Mouse (Mus musculus) cerebellum, postnatal 36 days (tissue): Measurements from ENCODE around the gene Slc25a48.
A peak's percentile ranks its signal among the peaks of the same experiment; 100 is the strongest.

Experiments
- DNase-seq, 2 experiments: peaks; one replicate each; pipeline ENCODE4 v3.0.0; 2021 to 2022; ENCODE audit warnings: mixed read lengths in 2 of 2

Slc25a48 gene

GRCm38 (mm10) chr13:56449239-56450030 is 11.3 kb downstream of the Slc25a48 start:
- DNase-seq, result peak; percentile 59 to 62

DNA sequence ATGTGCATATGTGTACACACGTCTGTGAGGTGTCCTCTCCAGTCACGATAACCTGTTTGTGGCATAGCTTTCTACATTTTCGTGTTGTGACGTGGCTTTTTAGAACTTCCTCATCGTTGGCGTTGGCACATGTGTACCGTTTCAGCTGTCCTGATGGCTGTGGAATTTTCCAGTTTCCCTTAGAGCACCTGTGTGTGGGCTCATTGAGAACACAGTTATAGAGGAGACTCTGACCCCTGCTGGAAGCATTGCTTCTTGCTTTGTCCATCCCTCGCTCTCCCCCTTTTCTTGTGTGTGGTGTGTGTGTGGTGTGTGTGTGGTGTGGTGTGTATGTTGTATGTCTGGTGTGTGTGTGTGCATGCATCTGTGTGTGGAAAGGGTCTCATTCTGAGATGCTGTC is 11.9 kb downstream of the Slc25a48 start:
- no peak for DNase-seq

GRCm38 (mm10) chr13:56458001-56458400 is 19.8 kb downstream of the Slc25a48 start:
- no peak for DNase-seq

DNA sequence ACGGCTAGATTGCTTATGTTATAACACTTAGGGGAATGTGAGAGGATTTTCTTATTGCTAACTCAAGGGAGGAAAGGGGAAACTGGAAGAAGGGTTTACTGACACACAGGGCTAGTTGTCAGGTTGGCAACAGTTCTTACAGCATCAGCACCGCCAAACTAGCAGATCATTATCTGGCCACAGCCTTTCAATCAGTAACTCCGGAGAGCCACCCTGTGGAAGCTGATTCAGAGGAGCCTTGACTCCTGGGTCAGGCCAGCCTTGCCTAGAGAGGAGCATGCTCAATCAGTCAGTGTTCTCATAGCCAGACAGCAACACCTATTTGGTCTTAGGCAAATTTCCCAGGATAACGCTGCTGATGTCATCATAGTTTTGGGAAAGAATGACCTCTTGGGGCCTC is 23.3 kb downstream of the Slc25a48 start:
- no peak for DNase-seq

DNA sequence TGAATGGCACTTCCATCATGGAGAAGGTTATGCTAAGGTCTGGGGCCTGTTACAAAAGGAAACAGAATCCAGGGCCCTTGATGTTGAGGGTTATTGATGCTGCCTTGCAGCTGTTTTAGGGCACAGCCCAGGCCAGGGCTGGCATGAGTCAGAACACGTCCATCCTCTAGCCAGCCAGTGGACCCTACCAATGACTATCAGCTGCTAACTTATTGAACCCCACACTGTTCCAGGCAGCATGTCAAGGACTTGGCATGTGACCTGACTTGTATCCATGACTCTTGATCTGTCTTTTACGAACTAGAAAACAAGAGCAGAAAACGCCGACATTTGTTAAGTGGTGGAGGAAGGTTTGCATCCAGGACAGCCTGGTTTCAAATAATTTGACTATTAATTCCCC is 24.6 kb downstream of the Slc25a48 start:
- no peak for DNase-seq

DNA sequence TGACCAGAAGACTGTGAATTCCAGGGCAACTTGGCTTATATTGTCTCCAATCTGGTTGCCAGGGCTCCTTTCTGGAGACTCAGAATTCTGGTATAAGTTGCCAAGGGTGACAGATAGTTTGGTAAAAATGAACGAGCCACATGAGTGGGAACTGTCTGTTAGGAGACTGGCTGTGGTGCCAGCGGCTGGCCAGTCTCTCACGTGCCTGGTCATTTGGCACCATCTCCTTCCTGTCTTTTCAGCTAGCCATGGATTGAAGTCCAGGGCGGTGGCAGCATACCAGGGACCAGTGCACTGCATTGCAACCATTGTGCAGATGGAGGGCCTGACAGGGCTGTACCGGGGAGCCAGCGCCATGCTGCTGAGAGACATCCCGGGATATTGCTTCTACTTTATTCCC is 25.1 kb downstream of the Slc25a48 start:
- DNase-seq, result no peak

DNA sequence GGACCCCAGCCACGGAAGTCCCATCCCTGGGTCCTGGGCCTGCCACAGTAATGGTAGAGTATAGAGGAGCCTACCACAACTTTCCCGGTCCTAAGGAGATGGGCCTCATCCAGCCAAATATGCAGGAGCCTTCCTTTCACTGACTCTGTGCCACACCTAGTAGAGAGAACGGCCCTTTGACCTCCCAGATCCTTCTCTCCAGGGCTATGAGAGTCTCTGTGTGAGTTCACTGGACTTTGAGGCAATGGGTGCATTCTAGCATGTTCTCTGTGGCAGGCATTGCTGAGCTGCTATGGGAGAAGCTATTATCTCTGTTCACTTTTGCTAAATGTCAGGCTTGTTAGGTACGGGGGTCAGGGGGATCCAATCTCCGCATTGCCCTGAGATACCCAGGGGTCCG is 25.6 kb downstream of the Slc25a48 start:
- DNase-seq, result no peak

DNA sequence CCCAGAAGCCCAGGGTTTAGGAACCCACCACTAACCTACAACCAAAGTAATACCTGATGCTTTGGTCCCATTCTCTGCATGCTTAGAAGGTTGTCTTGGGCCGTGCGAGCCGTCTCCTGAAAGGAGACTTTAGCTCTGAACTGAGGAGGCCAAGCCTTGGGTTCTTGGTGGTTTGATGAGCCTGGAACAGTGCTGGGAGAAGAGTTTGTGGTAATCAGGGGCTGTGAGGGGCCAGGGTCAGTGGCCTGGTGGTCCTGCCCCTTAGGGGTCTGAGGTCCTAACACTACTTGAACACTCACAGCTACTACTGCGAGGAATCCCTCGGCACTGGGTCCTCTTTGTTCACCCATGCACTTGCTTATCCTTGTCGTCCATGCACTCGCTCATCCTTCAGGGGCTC is 29.6 kb downstream of the Slc25a48 start:
- DNase-seq, result no peak

- DNase-seq, result no peak
Measured at GRCm38 (mm10) chr13:56468536-56468935, 30.4 kb downstream of the Slc25a48 start.

GRCm38 (mm10) chr13:56471211-56471610 is 33.1 kb downstream of the Slc25a48 start:
- DNase-seq, result no peak

DNA sequence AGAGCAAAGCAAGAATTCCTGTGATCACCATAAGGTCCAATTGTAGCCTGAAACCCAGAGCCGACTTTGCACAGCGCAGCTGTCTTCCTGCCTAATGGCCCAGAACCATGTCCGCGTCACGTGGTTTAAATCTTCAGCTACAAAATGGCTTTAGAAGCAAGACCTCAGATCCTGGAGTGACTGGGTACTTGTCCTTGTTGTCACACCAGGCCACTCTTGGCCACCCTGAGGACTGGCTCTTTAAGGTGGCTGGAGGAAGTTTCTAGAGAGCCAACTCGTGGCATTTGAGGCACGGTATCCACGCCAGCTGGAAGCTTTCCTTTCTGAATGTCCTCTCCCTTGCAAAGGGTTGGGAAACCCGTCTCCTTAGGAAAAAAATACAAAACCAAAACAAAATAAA is 33.8 kb downstream of the Slc25a48 start:
- peak in 1 of 2 experiments; percentile 13 for DNase-seq

DNA sequence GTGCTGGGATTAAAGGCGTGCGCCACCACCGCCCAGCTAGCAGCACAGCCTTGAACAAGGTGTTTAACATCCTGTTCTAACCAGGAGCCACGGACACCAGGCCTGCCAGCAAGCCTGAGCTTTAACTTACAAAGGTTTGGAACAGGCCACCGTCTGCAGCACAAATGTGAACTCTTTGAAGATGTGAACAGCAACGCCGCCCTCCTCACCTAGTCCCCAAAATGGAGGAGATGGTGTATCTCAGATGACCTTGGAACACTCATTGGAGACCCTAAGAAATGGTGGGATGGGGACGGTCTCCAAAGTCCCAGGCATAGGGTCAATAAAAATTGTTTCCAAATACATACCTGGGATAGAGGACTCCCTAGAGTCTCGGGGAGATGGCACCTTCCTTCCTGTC is 34.5 kb downstream of the Slc25a48 start:
- DNase-seq, result no peak

- DNase-seq, result peak; percentile 36 to 50
Measured at GRCm38 (mm10) chr13:56475363-56475762, 37.2 kb downstream of the Slc25a48 start.

DNA sequence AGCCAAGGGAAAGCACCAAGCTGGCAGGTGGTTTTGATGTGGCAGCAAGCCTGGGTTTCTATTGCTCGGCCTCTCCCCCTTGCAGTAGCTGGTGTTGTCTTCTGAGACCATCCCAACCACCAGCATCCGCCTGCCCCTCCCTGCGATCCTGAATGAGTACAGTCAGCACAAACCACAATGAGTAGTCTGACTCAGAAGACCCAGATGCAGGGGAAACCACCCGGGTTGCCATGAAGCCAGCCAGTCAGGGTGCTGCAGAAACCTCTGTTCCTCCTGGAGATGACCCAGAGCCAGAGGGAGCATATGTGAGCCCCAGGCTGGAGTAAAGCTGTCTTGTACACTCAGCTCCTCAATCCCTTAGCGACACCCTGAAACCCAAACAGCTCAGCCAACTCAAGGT is 38.6 kb downstream of the Slc25a48 start:
- no peak for DNase-seq

- DNase-seq, result no peak
Measured at GRCm38 (mm10) chr13:56477271-56477670, 39.1 kb downstream of the Slc25a48 start.

DNA sequence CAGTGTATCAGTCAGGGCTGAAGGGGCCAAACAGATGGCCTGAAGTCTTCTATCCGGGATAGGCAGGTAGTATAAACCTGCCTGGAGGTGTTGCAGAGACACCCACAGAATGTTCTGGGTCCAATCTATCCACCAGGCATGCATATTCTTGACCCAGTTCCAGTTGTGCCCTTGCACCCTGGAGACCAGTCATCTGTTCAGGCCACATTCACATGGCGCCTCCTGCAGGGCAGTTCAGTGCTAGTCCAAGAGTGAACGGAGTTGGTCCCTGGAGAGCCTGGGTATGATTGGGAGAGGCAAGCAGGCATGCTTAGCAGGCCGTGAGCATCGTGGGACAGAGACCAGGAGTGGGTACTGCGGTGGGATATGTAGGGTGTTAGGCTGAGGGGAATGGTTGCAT is 39.9 kb downstream of the Slc25a48 start:
- no peak for DNase-seq

DNA sequence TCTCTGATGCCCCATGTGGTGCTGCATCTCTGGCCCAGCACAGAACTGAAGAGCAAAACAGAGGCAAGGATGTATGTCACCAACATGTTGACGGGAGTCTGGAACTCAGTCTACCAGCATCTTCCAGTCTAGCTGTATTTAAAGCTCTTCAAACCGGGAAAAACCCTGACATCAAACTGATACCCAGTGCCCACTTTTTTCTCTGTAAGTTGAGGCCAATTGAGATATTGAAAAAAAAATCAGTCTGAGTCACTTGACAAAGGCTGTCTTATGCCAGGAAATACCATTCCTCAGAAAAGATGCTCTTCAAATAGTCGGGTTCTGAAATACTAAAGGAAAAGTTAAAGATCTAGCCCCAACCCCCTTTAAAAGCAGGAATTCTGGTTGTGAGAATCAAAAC is 44.0 kb downstream of the Slc25a48 start, which contains the start of gene Il9:
TSS of gene Il9 (minus strand) at position 101 of the 400 bp plus-strand sequence.
- DNase-seq, result no peak

DNA sequence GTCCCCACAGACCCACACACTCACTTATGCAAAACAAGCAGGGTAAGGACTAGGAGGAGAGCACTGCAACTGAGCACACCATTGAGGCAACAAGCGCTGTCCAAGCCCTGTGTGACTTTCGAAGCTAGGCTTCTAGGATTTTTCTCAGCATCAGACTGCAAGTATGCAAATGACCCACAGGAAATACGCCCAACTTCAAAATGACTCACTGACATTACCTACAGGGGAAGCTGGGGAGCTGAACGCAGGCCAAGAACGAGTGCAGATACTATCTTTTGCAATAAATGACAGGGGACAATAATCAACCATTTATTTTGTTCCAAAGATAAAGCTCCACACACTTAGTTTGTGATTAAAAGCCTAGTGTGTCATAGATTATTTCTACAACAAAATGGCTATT is 49.9 kb downstream of the Slc25a48 start:
- DNase-seq, result no peak

GRCm38 (mm10) chr13:56494440-56494839 is 56.3 kb downstream of the Slc25a48 start:
- no peak for DNase-seq

GRCm38 (mm10) chr13:56500132-56500531 is 62.0 kb downstream of the Slc25a48 start:
- DNase-seq, result no peak

DNA sequence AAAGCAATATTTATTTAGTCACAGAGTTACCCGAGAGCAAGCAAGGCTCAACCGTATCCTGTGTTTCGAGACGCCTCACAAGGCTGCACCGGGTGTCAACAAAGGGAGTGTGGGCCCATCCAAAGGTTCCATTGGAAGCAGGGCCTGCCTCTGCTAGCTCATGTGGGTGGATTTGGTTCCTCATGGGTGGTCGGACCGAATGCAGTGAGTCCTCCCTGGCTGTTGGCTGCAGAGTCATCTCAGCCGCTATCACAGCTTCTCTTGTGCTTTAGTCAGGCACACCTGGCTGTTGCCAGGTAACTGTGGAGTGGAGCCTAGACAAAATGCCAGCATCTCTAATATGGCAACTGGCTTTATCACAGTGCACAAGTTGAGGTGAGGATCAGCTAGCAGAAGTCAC is 62.5 kb downstream of the Slc25a48 start:
- no peak for DNase-seq

DNA sequence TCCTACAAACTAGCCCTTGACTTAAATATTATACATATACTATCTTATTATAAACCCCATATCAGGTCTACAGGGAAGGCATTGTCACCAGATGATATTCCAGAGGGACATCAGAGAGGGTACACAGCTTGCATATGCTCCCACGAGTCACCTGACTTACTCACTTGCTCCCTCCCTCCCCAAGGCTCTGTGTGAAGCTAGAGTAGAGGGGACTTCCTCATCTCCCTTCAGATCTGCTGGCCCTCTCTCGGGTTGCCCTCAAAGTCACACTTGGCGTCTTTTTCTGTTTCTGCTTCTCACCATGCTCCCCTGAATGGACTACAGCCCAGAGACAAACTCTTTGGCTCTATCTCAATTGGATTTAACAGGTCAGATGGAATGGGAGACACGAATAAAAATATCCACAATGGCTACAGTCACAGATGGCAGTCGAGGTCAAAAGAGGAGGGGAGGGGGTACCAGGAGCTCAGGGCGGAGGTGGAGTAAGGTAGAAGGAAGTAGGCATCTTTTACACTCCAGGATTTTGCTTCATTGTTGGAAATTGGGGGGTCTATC is 63.8 kb downstream of the Slc25a48 start:
- DNase-seq, result no peak

- DNase-seq, result no peak
Measured at GRCm38 (mm10) chr13:56506871-56507496, 68.8 kb downstream of the Slc25a48 start.

- DNase-seq, result no peak
Measured at GRCm38 (mm10) chr13:56509796-56510195, 71.6 kb downstream of the Slc25a48 start.
